Mouse (Mus musculus): ENCODE results near the gene Gbx2. TPM values are rescaled to one million over a fixed set of nuclear protein-coding genes. Genes with fewer than 3 reads are reported as not detected.

The Gbx2 gene
- polyA plus RNA-seq, 2 experiments, result 0.55 to 0.58 TPM

- no peak overlapping the region for H3K4me3 ChIP-seq (ENCODE audit: insufficient read depth in 1 of 2, low read depth in 2 of 2, low read length in 2 of 2)
- no peak overlapping the region for H3K9ac ChIP-seq (replicated peaks)
- 60% methylated on average over 4 of the region's 4 CpGs for whole genome bisulfite sequencing (ENCODE audit: insufficient replicate concordance)
- DNase-seq (ENCODE audit: low read depth in 3 of 3, low spot score in 3 of 3), result no peak
- no peaks in the 10 kb centered on the region for H3K4me1 ChIP-seq (replicated peaks; ENCODE audit: control insufficient read depth in 2 of 2, insufficient read depth in 2 of 2, low read length in 1 of 2)
- ATAC-seq (ENCODE audit: insufficient read depth), result no peak
- peaks cover 27% of the 10 kb centered on the region for H3K27me3 ChIP-seq (ENCODE audit: control insufficient read depth, insufficient read depth, low read length)
- TF ChIP-seq EP300 (IDR thresholded peaks at IDR 0.05; ENCODE audit: low read depth) (no peak), CTCF (IDR thresholded peaks at IDR 0.05; ENCODE audit: low read depth) (no peak)
- no peak overlapping the region for H3K27ac ChIP-seq
- no peaks in the 10 kb centered on the region for H3K36me3 ChIP-seq (replicated peaks; ENCODE audit: control insufficient read depth, insufficient read depth, low read depth)
- H3K4me2 ChIP-seq (ENCODE audit: low read depth), result no peak overlapping the region
- no peaks in the 10 kb centered on the region for H3K9me3 ChIP-seq (ENCODE audit: control insufficient read depth, low read length)
Observed at GRCm38 (mm10) chr1:89969714-89970110, 38.7 kb upstream of the Gbx2 start.

- no peak overlapping the region for H3K4me3 ChIP-seq (ENCODE audit: insufficient read depth in 1 of 2, low read depth in 2 of 2, low read length in 2 of 2)
- peaks cover 27% of the 10 kb centered on the region for H3K27me3 ChIP-seq (ENCODE audit: control insufficient read depth, insufficient read depth, low read length)
- H3K9me3 ChIP-seq (ENCODE audit: control insufficient read depth, low read length), result no peaks in the 10 kb centered on the region
- H3K36me3 ChIP-seq (replicated peaks; ENCODE audit: control insufficient read depth, insufficient read depth, low read depth), result no peaks in the 10 kb centered on the region
- no peaks in the 10 kb centered on the region for H3K4me1 ChIP-seq (replicated peaks; ENCODE audit: control insufficient read depth in 2 of 2, insufficient read depth in 2 of 2, low read length in 1 of 2)
- no peak overlapping the region for H3K4me2 ChIP-seq (ENCODE audit: low read depth)
- H3K27ac ChIP-seq, result no peak overlapping the region
- TF ChIP-seq EP300 (IDR thresholded peaks at IDR 0.05; ENCODE audit: low read depth) (no peak), CTCF (IDR thresholded peaks at IDR 0.05; ENCODE audit: low read depth) (no peak)
- 33% methylated on average over 10 of the region's 10 CpGs for WGBS (ENCODE audit: insufficient replicate concordance)
- H3K9ac ChIP-seq (replicated peaks), result no peak overlapping the region
- DNase-seq (ENCODE audit: low read depth in 3 of 3, low spot score in 3 of 3) (no peak), ATAC-seq (ENCODE audit: insufficient read depth) (no peak)
Observed at GRCm38 (mm10) chr1:89969072-89969713, 38.2 kb upstream of the Gbx2 start.

DNA sequence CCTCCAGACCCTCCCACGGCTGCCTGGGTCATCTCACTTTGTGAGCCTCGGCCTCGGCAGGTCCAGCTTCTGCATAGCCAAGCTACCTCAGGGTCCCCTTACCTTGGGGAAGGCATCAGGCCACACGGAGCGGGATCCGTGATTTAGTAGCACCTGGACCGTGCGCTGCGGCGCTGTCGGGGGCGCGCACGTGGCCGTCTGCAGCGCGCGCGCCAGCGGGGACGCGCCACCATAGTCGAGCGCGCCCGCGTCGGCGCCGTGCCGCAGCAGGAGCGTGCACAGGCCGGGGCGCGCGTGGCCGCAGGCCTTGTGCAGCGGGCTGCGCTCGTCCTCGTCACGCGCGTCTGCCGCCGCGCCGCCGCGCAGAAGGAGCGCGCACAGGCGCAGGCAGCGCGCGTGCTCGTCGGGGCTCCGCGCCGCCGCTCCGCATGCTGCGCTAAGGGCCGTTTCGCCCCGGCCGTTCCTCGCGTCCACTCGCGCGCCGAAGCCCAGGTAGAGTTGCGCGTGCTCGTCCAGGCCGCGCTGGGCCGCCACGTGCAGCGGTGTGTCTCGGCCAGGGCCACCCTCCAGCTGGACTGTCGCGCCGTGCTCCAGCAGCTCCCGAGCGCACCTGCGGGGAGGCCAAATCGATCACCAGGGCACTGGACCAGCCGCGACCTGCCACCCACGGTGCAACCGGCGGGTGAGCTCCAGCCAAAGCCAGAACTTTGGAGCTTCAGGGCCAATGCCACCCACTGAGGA lies 37.3 kb upstream of the Gbx2 start:
- Histone ChIP-seq H3K36me3 (replicated peaks; ENCODE audit: control insufficient read depth, insufficient read depth, low read depth) (no peaks in the 10 kb centered on the region), H3K27ac (no peak overlapping the region), H3K9me3 (ENCODE audit: control insufficient read depth, low read length) (no peaks in the 10 kb centered on the region), H3K27me3 (ENCODE audit: control insufficient read depth, insufficient read depth, low read length) (peaks cover 27% of the 10 kb centered on the region), H3K4me1 (replicated peaks; ENCODE audit: control insufficient read depth in 2 of 2, insufficient read depth in 2 of 2, low read length in 1 of 2) (no peaks in the 10 kb centered on the region), H3K4me2 (ENCODE audit: low read depth) (peak overlapping the region; percentile 21), H3K4me3 (ENCODE audit: insufficient read depth in 1 of 2, low read depth in 2 of 2, low read length in 2 of 2) (peak overlapping the region; percentile 14 to 15; a peak in 3 of 4 replicates), H3K9ac (replicated peaks) (no peak overlapping the region)
- ATAC-seq (ENCODE audit: insufficient read depth) (no peak), DNase-seq (ENCODE audit: low read depth in 3 of 3, low spot score in 3 of 3) (no peak)
- 2% methylated on average over 86 of the region's 95 CpGs for WGBS (ENCODE audit: insufficient replicate concordance)
- TF ChIP-seq EP300 (IDR thresholded peaks at IDR 0.05; ENCODE audit: low read depth) (no peak), CTCF (IDR thresholded peaks at IDR 0.05; ENCODE audit: low read depth) (no peak)

- Histone ChIP-seq H3K4me3 (ENCODE audit: insufficient read depth in 1 of 2, low read depth in 2 of 2, low read length in 2 of 2) (no peak overlapping the region), H3K9ac (replicated peaks) (no peak overlapping the region), H3K4me1 (replicated peaks; ENCODE audit: control insufficient read depth in 2 of 2, insufficient read depth in 2 of 2, low read length in 1 of 2) (no peaks in the 10 kb centered on the region), H3K36me3 (replicated peaks; ENCODE audit: control insufficient read depth, insufficient read depth, low read depth) (no peaks in the 10 kb centered on the region), H3K27ac (no peak overlapping the region), H3K27me3 (ENCODE audit: control insufficient read depth, insufficient read depth, low read length) (peaks cover 27% of the 10 kb centered on the region), H3K9me3 (ENCODE audit: control insufficient read depth, low read length) (no peaks in the 10 kb centered on the region), H3K4me2 (ENCODE audit: low read depth) (no peak overlapping the region)
- 16% methylated on average over 9 of the region's 9 CpGs for WGBS (ENCODE audit: insufficient replicate concordance)
- no peak for DNase-seq (ENCODE audit: low read depth in 3 of 3, low spot score in 3 of 3)
- no peak for TF ChIP-seq EP300 (IDR thresholded peaks at IDR 0.05; ENCODE audit: low read depth)
- TF ChIP-seq CTCF (IDR thresholded peaks at IDR 0.05; ENCODE audit: low read depth), result no peak
- ATAC-seq (ENCODE audit: insufficient read depth), result no peak
Observed at GRCm38 (mm10) chr1:89967585-89967984, 36.6 kb upstream of the Gbx2 start.

DNA sequence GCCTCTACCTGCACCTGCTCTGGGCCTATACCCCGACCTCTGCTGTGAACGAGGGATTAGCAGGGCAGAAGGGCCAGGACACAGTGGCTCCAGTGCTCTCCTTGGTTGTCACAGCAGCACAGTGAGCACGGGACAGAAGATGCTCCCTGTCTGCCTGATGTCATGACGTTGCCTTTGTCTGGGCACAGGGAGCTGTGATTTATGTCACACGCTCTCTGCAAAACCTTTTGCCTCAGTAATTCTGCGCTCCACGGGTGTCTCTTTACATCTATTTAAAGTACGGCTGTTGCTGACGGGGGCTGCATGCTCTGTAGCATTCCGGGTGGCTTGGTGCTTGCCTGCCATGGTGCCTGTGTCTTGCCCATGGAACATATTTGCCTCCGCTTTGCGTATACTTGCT lies 33.4 kb upstream of the Gbx2 start:
- Histone ChIP-seq H3K4me2 (ENCODE audit: low read depth) (no peak overlapping the region), H3K27ac (no peak overlapping the region), H3K4me1 (replicated peaks; ENCODE audit: control insufficient read depth in 2 of 2, insufficient read depth in 2 of 2, low read length in 1 of 2) (no peaks in the 10 kb centered on the region), H3K36me3 (replicated peaks; ENCODE audit: control insufficient read depth, insufficient read depth, low read depth) (no peaks in the 10 kb centered on the region), H3K9me3 (ENCODE audit: control insufficient read depth, low read length) (no peaks in the 10 kb centered on the region), H3K27me3 (ENCODE audit: control insufficient read depth, insufficient read depth, low read length) (peaks cover 21% of the 10 kb centered on the region), H3K9ac (replicated peaks) (no peak overlapping the region), H3K4me3 (ENCODE audit: insufficient read depth in 1 of 2, low read depth in 2 of 2, low read length in 2 of 2) (no peak overlapping the region)
- TF ChIP-seq CTCF (IDR thresholded peaks at IDR 0.05; ENCODE audit: low read depth) (no peak), EP300 (IDR thresholded peaks at IDR 0.05; ENCODE audit: low read depth) (no peak)
- ATAC-seq (ENCODE audit: insufficient read depth) (no peak), DNase-seq (ENCODE audit: low read depth in 3 of 3, low spot score in 3 of 3) (no peak)
- WGBS (ENCODE audit: insufficient replicate concordance), result 61% methylated on average over 12 of the region's 12 CpGs

Measured in liver, embryonic 14.5 days (tissue).